Mouse (Mus musculus) C2C12 (cell line): ENCODE measurements around the gene Fam71f2. TPM values are rescaled to one million over a fixed set of nuclear protein-coding genes. Genes with fewer than 3 reads are reported as not detected.

Source experiments
- H3K27me3 ChIP-seq: one replicate; pipeline ENCODE4 v1.6.1; 2011; ENCODE audit not compliant: control insufficient read depth, insufficient read depth, insufficient read length
- H3K36me3 ChIP-seq: one replicate; pipeline ENCODE4 v1.6.1; 2011; ENCODE audit not compliant: control insufficient read depth, insufficient read depth
- H3K4me3 ChIP-seq: one replicate; pipeline ENCODE4 v1.5.1; 2011; ENCODE audit warnings: mild to moderate bottlenecking, control low read depth; ENCODE audit not compliant: poor library complexity, insufficient read depth, severe bottlenecking
- H3K79me2 ChIP-seq: one replicate; pipeline ENCODE4 v1.6.1; 2011; ENCODE audit not compliant: control insufficient read depth, insufficient read depth
- H3K79me3 ChIP-seq: one replicate; pipeline ENCODE4 v1.6.1; 2011; ENCODE audit warnings: low read depth, control low read depth
- H3ac ChIP-seq: one replicate; pipeline ENCODE3; 2011; ENCODE audit warnings: low read depth; ENCODE audit not compliant: control insufficient read depth, insufficient read length
- CEBPB ChIP-seq: IDR thresholded peaks from one replicate; pipeline ENCODE4 v1.6.1; 2011; ENCODE audit warnings: low read depth, mild to moderate bottlenecking, control low read depth, moderate library complexity
- CTCF ChIP-seq: IDR thresholded peaks from one replicate; pipeline ENCODE4 v1.5.1; 2011; ENCODE audit not compliant: control insufficient read depth, insufficient read depth, insufficient read length
- FOSL1 ChIP-seq: IDR thresholded peaks from one replicate; pipeline ENCODE4 v1.8.0; 2011; ENCODE audit warnings: mild to moderate bottlenecking, low read length; ENCODE audit not compliant: poor library complexity, insufficient read depth, severe bottlenecking
- MAX ChIP-seq: IDR thresholded peaks from one replicate; pipeline ENCODE4 v1.6.1; 2011; ENCODE audit warnings: mild to moderate bottlenecking, control low read depth
- MYOD1 ChIP-seq: IDR thresholded peaks from one replicate; pipeline ENCODE4 v1.6.1; 2011; ENCODE audit warnings: low read depth; ENCODE audit not compliant: control insufficient read depth, insufficient read length
- MYOG ChIP-seq: IDR thresholded peaks from one replicate; pipeline ENCODE4 v1.6.1; 2011; ENCODE audit not compliant: control insufficient read depth, insufficient read length; ENCODE audit errors: extremely low read depth
- USF1 ChIP-seq: IDR thresholded peaks from one replicate; pipeline ENCODE4 v1.6.1; 2011; ENCODE audit warnings: low read depth, mild to moderate bottlenecking, control low read depth, moderate library complexity
- polyA plus RNA-seq: library from polyadenylated mRNA; unstranded; fragments of >200 nt; fragmentation: generic; extraction: Trizol; gene quantifications from one replicate; pipeline ENCODE4 v1.2.1, GENCODE M21; 2012; ENCODE audit warnings: missing spikeins

Gene Fam71f2
- polyA plus RNA-seq, 1 experiment, result 0.19 TPM

GRCm38 (mm10) chr6:29261831-29262230, 17.6 kb upstream of the Fam71f2 start:
- Histone ChIP-seq H3K27me3 (no peaks in the 10 kb centered on the region), H3K79me3 (no peaks in the 10 kb centered on the region), H3ac (no peak overlapping the region), H3K79me2 (no peaks in the 10 kb centered on the region), H3K36me3 (no peaks in the 10 kb centered on the region), H3K4me3 (no peak overlapping the region)
- TF ChIP-seq MYOD1 (no peak), CEBPB (no peak), MAX (no peak), MYOG (no peak), USF1 (no peak), CTCF (no peak), FOSL1 (no peak)

GRCm38 (mm10) chr6:29263650-29264455, 15.5 kb upstream of the Fam71f2 start:
- no peaks in the 10 kb centered on the region for H3K79me3 ChIP-seq
- TF ChIP-seq MYOG, result no peak
- no peak for TF ChIP-seq CTCF
- H3K36me3 ChIP-seq, result no peaks in the 10 kb centered on the region
- no peak overlapping the region for H3ac ChIP-seq
- no peaks in the 10 kb centered on the region for H3K79me2 ChIP-seq
- H3K27me3 ChIP-seq, result no peaks in the 10 kb centered on the region
- H3K4me3 ChIP-seq, result no peak overlapping the region

- Histone ChIP-seq H3K4me3 (no peak overlapping the region), H3K27me3 (no peaks in the 10 kb centered on the region), H3ac (no peak overlapping the region), H3K79me3 (no peaks in the 10 kb centered on the region), H3K36me3 (no peaks in the 10 kb centered on the region), H3K79me2 (no peaks in the 10 kb centered on the region)
- no peak for TF ChIP-seq MAX
- no peak for TF ChIP-seq CEBPB
- no peak for TF ChIP-seq CTCF
- no peak for TF ChIP-seq USF1
- TF ChIP-seq FOSL1, result no peak
- no peak for TF ChIP-seq MYOD1
- no peak for TF ChIP-seq MYOG
Observed at GRCm38 (mm10) chr6:29264456-29264781, 15.0 kb upstream of the Fam71f2 start.

GRCm38 (mm10) chr6:29266936-29267335, 12.5 kb upstream of the Fam71f2 start:
- Histone ChIP-seq H3K36me3 (no peaks in the 10 kb centered on the region), H3K79me2 (no peaks in the 10 kb centered on the region), H3K79me3 (no peaks in the 10 kb centered on the region), H3K4me3 (no peak overlapping the region), H3ac (no peak overlapping the region), H3K27me3 (no peaks in the 10 kb centered on the region)
- no peak for TF ChIP-seq USF1
- TF ChIP-seq MAX, result no peak
- no peak for TF ChIP-seq CEBPB
- TF ChIP-seq MYOD1, result no peak
- no peak for TF ChIP-seq CTCF
- TF ChIP-seq FOSL1, result no peak
- no peak for TF ChIP-seq MYOG

- TF ChIP-seq FOSL1, result no peak
- TF ChIP-seq MYOG, result no peak
- no peak for TF ChIP-seq CTCF
- no peak for TF ChIP-seq MAX
- TF ChIP-seq USF1, result no peak
- no peak for TF ChIP-seq MYOD1
- no peak for TF ChIP-seq CEBPB
- Histone ChIP-seq H3ac (no peak overlapping the region), H3K27me3 (no peaks in the 10 kb centered on the region), H3K4me3 (no peak overlapping the region), H3K79me3 (peaks cover 16% of the 10 kb centered on the region), H3K36me3 (no peaks in the 10 kb centered on the region), H3K79me2 (peaks cover 17% of the 10 kb centered on the region)
Observed at GRCm38 (mm10) chr6:29269006-29269668, 10.3 kb upstream of the Fam71f2 start.
